Mouse (Mus musculus) mammary gland, adult 2 months (tissue): ENCODE data around the gene Katnb1. TPM values are rescaled to one million over a fixed set of nuclear protein-coding genes. Genes with fewer than 3 reads are reported as not detected.

Source experiments
- polyA plus RNA-seq: library from polyadenylated mRNA; depleted of rRNA; stranded (reverse); fragments of >200 nt; gene quantifications from 2 replicates; pipeline ENCODE4 v1.2.3, GENCODE M21; 2012; ENCODE audit warnings: low replicate concordance; rRNA removed

Gene Katnb1
- 14.9 and 19.3 TPM in 2 replicates for polyA plus RNA-seq

DNA sequence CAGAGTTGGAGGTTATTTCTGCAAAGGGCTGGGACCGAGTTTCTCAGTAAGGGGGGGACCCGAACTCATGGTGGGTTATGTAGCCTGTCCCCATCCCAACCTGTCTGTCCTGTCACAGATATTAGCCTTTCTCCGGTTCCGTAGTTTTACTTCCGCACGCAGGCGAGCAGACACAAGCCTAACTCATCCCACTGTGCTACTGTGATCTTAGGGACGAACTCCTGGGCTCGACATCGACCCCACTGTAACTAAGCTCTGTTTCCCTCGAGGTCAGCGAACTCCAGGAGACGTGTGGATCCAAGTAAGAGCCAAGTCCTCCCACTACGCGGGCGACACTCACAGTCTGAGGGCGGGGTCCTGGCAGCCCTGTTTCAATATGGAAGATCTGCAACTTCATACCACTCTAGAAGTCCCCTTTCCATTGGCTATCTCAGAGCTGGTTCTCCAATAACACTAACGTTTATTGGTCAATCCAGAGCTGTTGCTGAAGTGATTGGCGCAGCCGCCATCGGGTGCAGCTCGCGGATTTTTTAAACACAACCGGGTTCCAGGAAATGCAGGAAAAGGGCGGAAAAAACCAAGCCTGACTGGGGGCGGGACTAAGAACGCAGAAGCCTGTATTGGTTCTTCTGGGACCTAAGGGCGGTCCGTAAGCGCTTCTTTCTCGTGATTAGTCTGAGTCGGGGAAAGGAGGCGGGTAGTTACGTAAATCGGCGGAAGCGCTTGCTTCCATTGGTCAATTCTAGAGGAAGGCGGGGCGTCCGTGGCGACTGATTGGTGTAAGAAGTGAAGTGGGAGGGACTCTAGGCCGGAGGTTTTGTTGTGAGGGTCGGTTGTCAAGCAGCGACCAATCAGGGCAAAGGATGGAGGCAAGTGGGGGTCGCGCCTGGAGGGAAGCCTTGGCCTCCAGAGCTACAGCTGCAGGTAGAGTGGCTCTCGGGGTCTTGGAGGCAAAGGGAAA lies at the start of gene Katnb1:
Katnb1 (plus strand) TSS at position 806 of the 961 bp plus-strand sequence.

DNA sequence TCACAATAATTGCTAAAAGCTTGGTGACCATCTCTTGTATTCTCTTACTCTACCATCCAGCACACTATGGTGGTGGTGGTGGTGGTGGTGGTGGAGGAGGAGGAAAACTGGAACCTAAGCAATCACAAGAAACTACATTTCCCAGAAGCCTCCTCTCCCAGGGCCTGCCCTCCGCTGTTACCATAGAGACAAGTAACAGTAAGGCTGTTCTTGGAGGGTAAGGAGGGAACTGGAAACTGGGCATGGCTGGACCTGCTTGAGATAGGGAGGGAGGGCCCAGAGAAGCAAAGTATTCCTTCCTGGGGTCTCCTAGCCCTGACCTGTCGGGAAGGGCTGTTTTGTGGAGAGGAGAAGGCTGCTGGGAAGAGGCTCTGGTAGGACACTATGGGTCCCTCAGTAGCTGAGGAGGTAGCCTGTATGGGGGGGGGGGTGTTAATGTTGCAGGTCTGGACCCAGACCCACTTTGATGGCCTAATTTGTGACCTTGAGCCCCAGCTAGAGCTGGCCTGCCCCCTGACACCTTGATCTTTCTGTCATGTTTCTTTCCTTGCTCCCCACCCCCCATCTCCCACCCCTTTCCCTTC lies 26.0 kb upstream of the Katnb1 start, which contains the start of gene Drc7:
Drc7 (plus strand) TSS at position 177 of the 584 bp plus-strand sequence.

Other genes with a start within 250 kb of the Katnb1 start
- gene Coq9, start 242.9 kb upstream of the Katnb1 start, polyA plus RNA-seq = 317 and 419 TPM in 2 replicates
- gene Ciapin1, start 242.8 kb upstream of the Katnb1 start, polyA plus RNA-seq = 33.1 and 36.7 TPM in 2 replicates
- gene Polr2c, start 223.7 kb upstream of the Katnb1 start, polyA plus RNA-seq = 67.7 and 133 TPM in 2 replicates
- gene Dok4, start 204.9 kb upstream of the Katnb1 start, polyA plus RNA-seq = 19.6 and 19.7 TPM in 2 replicates
- 9.3 and 24.4 TPM in 2 replicates for gene Ccdc102a, start 163.1 kb upstream of the Katnb1 start, polyA plus RNA-seq
- gene Adgrg5, start 157.5 kb upstream of the Katnb1 start, polyA plus RNA-seq = 22.7 and 31.4 TPM in 2 replicates
- 138 and 237 TPM in 2 replicates for gene Adgrg1, start 106.4 kb upstream of the Katnb1 start, polyA plus RNA-seq
- gene Adgrg3, start 63.5 kb upstream of the Katnb1 start, polyA plus RNA-seq = 7.5 and 9.6 TPM in 2 replicates
- 0.08 and 0.09 TPM in 2 replicates for gene Drc7, start 26.1 kb upstream of the Katnb1 start, polyA plus RNA-seq
- gene Kifc3, start 121.6 kb downstream of the Katnb1 start, polyA plus RNA-seq = 27.6 and 44.8 TPM in 2 replicates
- 1.0 and 1.2 TPM in 2 replicates for gene Cngb1, start 225.4 kb downstream of the Katnb1 start, polyA plus RNA-seq
- 0.30 TPM in 1 of 2 replicates, not detected in the other for gene Tepp, start 229.4 kb downstream of the Katnb1 start, polyA plus RNA-seq